Mouse (Mus musculus) R1 (cell line): ENCODE measurements at regions not wholly inside any gene's neighbourhood (a gene's known extent, or its start where the extent isn't known, plus 50 kb on each side); places are given as distances from the start of the nearest gene placed in this dataset.

Source experiments
- DNase-seq: peaks from one replicate; pipeline ENCODE4 v3.0.0-alpha.2; 2018; ENCODE audit warnings: low read depth, low spot score

- DNase-seq = no peak
Observed at GRCm38 (mm10) chr17:61033544-61034251, 1847.4 kb downstream of the Efna5 start.

GRCm38 (mm10) chr17:61018647-61019046 is 1862.5 kb downstream of the Efna5 start:
- no peak for DNase-seq
